Mouse (Mus musculus): ENCODE results near the gene Fxyd7.

GRCm38 (mm10) chr7:31037675-31038074 lies 13.6 kb downstream of the Fxyd7 start:
- TF ChIP-seq GATA1 (IDR thresholded peaks at IDR 0.05; ENCODE audit: borderline replicate concordance, low read length) (no peak), FLI1 (IDR thresholded peaks at IDR 0.05; ENCODE audit: low read length) (no peak)
